Mouse (Mus musculus) brain, embryonic 14.5 days (tissue): ENCODE results near the gene Tnfrsf8. TPM values are rescaled to one million over a fixed set of nuclear protein-coding genes. Genes with fewer than 3 reads are reported as not detected.
A peak's percentile ranks its signal among the peaks of the same experiment; 100 is the strongest.
"Not testable (repeated sequence)": the region's sequence is repeated elsewhere in the genome, so short reads cannot be mapped to it uniquely, and the experiment has no call there.

Experiments used
- DNase-seq: peaks from one replicate; pipeline ENCODE4 v3.0.0-alpha.2; 2011; ENCODE audit warnings: low read depth
- CTCF ChIP-seq: fragments of 200-500 bp; IDR thresholded peaks from 2 replicates; pipeline ENCODE4 v1.5.1; 2012; ENCODE audit warnings: inconsistent platforms, mild to moderate bottlenecking, moderate library complexity, borderline replicate concordance; ENCODE audit not compliant: insufficient read depth, insufficient read length; ENCODE audit errors: extremely low read depth
- POLR2A ChIP-seq: fragments of 200-500 bp; IDR thresholded peaks from 2 replicates; pipeline ENCODE4 v1.6.1; 2012; ENCODE audit warnings: mild to moderate bottlenecking, inconsistent platforms, borderline replicate concordance; ENCODE audit not compliant: poor library complexity, insufficient read depth, insufficient read length, severe bottlenecking; ENCODE audit errors: extremely low read depth
- polyA plus RNA-seq: library from polyadenylated mRNA; depleted of rRNA; stranded (reverse); fragments of >200 nt; gene quantifications from 2 replicates; pipeline ENCODE4 v1.2.3, GENCODE M21; 2012

The Tnfrsf8 gene
- polyA plus RNA-seq, 1 experiment: 0.40 TPM

GRCm38 (mm10) chr4:145323631-145324030 is 8.7 kb upstream of the Tnfrsf8 start:
- TF ChIP-seq CTCF (no peak), POLR2A (no peak)
- no peak for DNase-seq

GRCm38 (mm10) chr4:145322995-145323627 is 8.1 kb upstream of the Tnfrsf8 start:
- DNase-seq: no peak
- TF ChIP-seq CTCF (no peak), POLR2A (no peak)

GRCm38 (mm10) chr4:145322211-145322610 is 7.2 kb upstream of the Tnfrsf8 start:
- TF ChIP-seq POLR2A (no peak), CTCF (no peak)
- no peak for DNase-seq

GRCm38 (mm10) chr4:145320624-145321023 is 5.7 kb upstream of the Tnfrsf8 start:
- no peak for DNase-seq
- TF ChIP-seq POLR2A: no peak
- no peak for TF ChIP-seq CTCF

- peak; percentile 2 for DNase-seq
- TF ChIP-seq POLR2A (no peak), CTCF (no peak)
Observed at GRCm38 (mm10) chr4:145319274-145320226, 4.6 kb upstream of the Tnfrsf8 start.

GRCm38 (mm10) chr4:145316708-145317107 is 1.7 kb upstream of the Tnfrsf8 start:
- DNase-seq: no peak
- no peak for TF ChIP-seq CTCF
- no peak for TF ChIP-seq POLR2A

GRCm38 (mm10) chr4:145313966-145314365 is 998 bp downstream of the Tnfrsf8 start:
- no peak for DNase-seq
- TF ChIP-seq POLR2A (no peak), CTCF (no peak)

- TF ChIP-seq CTCF: no peak
- TF ChIP-seq POLR2A: no peak
- DNase-seq: no peak
Observed at GRCm38 (mm10) chr4:145313256-145313655, 1.7 kb downstream of the Tnfrsf8 start.

- DNase-seq: no peak
- TF ChIP-seq POLR2A: no peak
- TF ChIP-seq CTCF: no peak
Observed at GRCm38 (mm10) chr4:145312530-145312929, 2.4 kb downstream of the Tnfrsf8 start.

GRCm38 (mm10) chr4:145310859-145311258 is 4.1 kb downstream of the Tnfrsf8 start:
- TF ChIP-seq CTCF (no peak), POLR2A (no peak)
- no peak for DNase-seq

- no peak for DNase-seq
- TF ChIP-seq POLR2A (no peak), CTCF (no peak)
Observed at GRCm38 (mm10) chr4:145306422-145306821, 8.5 kb downstream of the Tnfrsf8 start.

GRCm38 (mm10) chr4:145305661-145306362 is 9.2 kb downstream of the Tnfrsf8 start:
- not testable (repeated sequence) for DNase-seq
